Mouse (Mus musculus) cortical plate, adult 2 months (tissue): Measurements from ENCODE around the gene Usf3.

Experiments
- CTCF ChIP-seq: fragments of 200-500 bp; IDR thresholded peaks from 2 replicates; pipeline ENCODE4 v1.5.1; 2011; ENCODE audit warnings: mild to moderate bottlenecking, control low read depth, low read length; ENCODE audit not compliant: insufficient read depth; ENCODE audit errors: extremely low read depth
- POLR2A ChIP-seq: fragments of 200-500 bp; IDR thresholded peaks from 2 replicates; pipeline ENCODE4 v1.6.1; 2011; ENCODE audit warnings: mild to moderate bottlenecking, low read length, control low read depth; ENCODE audit not compliant: insufficient read depth; ENCODE audit errors: extremely low read depth

GRCm38 (mm10) chr16:44211054-44211414, 38.0 kb downstream of the Usf3 start:
- no peak for TF ChIP-seq CTCF
- no peak for TF ChIP-seq POLR2A
